Mouse (Mus musculus): ENCODE results near the gene Kif14.

GRCm38 (mm10) chr1:136540407-136540895 is 74.3 kb downstream of the Kif14 start:
- no peak for TF ChIP-seq CTCF (IDR thresholded peaks at IDR 0.05 in 2 of 3, conservative IDR thresholded peaks at IDR 0.05 in 1 of 3; ENCODE audit: control insufficient read depth in 1 of 3, insufficient read depth in 1 of 3, low read depth in 2 of 3, low read length in 3 of 3, poor library complexity in 1 of 3, severe bottlenecking in 1 of 3)
- TF ChIP-seq POLR2A (IDR thresholded peaks at IDR 0.05; ENCODE audit: control insufficient read depth in 1 of 2, insufficient read depth in 1 of 2, low read depth in 1 of 2, low read length in 2 of 2, poor library complexity in 1 of 2): no peak
- TF ChIP-seq BHLHE40 (IDR thresholded peaks at IDR 0.05; ENCODE audit: borderline replicate concordance, low read depth, low read length): no peak
- no peak for TF ChIP-seq TBP (IDR thresholded peaks at IDR 0.05; ENCODE audit: low read depth, low read length)
- TF ChIP-seq MAFK (IDR thresholded peaks at IDR 0.05; ENCODE audit: borderline replicate concordance, low read depth, low read length): no peak
- TF ChIP-seq ZC3H11A (IDR thresholded peaks at IDR 0.05; ENCODE audit: low read depth, low read length): no peak
- TF ChIP-seq MXI1 (IDR thresholded peaks at IDR 0.05; ENCODE audit: low read depth, low read length): no peak
